Mouse (Mus musculus) cerebellum, adult 2 months (tissue): ENCODE results near the gene Gucy2g. TPM values are rescaled to one million over a fixed set of nuclear protein-coding genes. Genes with fewer than 3 reads are reported as not detected.
A peak's percentile ranks its signal among the peaks of the same experiment; 100 is the strongest.

Experiments used
- DNase-seq, 2 experiments: peaks; one replicate each; pipeline ENCODE4 v3.0.0; 2021
- H3K27ac ChIP-seq: fragments of 200-500 bp; 2 replicates; pipeline ENCODE4 v1.5.1; 2012; ENCODE audit warnings: low read length, control low read depth, inconsistent platforms; ENCODE audit not compliant: insufficient read depth
- H3K27me3 ChIP-seq: fragments of 200-500 bp; 2 replicates; pipeline ENCODE4 v1.6.1; 2012; ENCODE audit warnings: inconsistent platforms, mild to moderate bottlenecking, low read length, moderate library complexity; ENCODE audit not compliant: control insufficient read depth, insufficient read depth
- H3K4me1 ChIP-seq: fragments of 200-500 bp; 2 replicates; pipeline ENCODE4 v1.6.1; 2011; ENCODE audit warnings: low read length; ENCODE audit not compliant: control insufficient read depth, insufficient read depth
- H3K4me3 ChIP-seq: fragments of 200-500 bp; replicated peaks from 2 replicates; pipeline ENCODE3; 2011; ENCODE audit warnings: mild to moderate bottlenecking, low read depth, low read length, control low read depth; ENCODE audit not compliant: insufficient read depth
- CTCF ChIP-seq: fragments of 200-500 bp; IDR thresholded peaks from 2 replicates; pipeline ENCODE4 v1.5.1; 2011; ENCODE audit warnings: low read depth, mild to moderate bottlenecking, control low read depth, low read length, moderate library complexity, borderline replicate concordance; ENCODE audit not compliant: insufficient read depth
- POLR2A ChIP-seq: fragments of 200-500 bp; IDR thresholded peaks from 2 replicates; pipeline ENCODE4 v1.6.1; 2011; ENCODE audit warnings: low read length, control low read depth, borderline replicate concordance; ENCODE audit not compliant: insufficient read depth
- WGBS: fragments of 180-500 bp; shearing (Covaris S2); methylation state at CpG from one replicate; pipeline ENCODE4 v1.1.7; 2018; 5-methylcytosine and 5-hydroxymethylcytosine counted together
- polyA plus RNA-seq: library from polyadenylated mRNA; depleted of rRNA; stranded (reverse); fragments of >200 nt; gene quantifications from 2 replicates; pipeline ENCODE4 v1.2.3, GENCODE M21; 2012

The Gucy2g gene
- polyA plus RNA-seq, 1 experiment = 0.10 TPM

DNA sequence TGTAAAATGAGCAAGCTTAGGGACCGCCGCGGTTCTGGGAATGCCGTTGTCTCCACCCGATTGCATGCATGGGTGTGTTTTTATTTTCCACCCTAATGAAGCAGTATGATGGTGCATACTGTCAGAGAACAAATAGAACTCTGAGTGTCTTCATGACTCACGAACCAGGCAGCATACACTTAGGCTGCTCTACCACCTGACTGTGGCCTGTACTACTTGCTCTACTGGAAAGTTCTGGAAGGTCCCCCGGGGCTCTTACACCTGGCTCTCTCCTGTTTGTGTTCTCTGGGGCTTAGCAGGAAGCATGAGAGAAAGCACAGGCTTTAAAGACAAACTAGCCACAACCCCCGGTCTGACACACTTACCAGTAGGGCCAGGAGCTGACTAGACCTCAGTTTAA lies 21.7 kb downstream of the Gucy2g start:
- H3K27me3 ChIP-seq = no peaks in the 10 kb centered on the region
- H3K27ac ChIP-seq = no peak overlapping the region
- WGBS = 84% methylated on average over 8 of the region's 8 CpGs
- TF ChIP-seq POLR2A (no peak), CTCF (no peak)
- H3K4me1 ChIP-seq = no peaks in the 10 kb centered on the region
- no peak overlapping the region for H3K4me3 ChIP-seq
- DNase-seq = no peak

DNA sequence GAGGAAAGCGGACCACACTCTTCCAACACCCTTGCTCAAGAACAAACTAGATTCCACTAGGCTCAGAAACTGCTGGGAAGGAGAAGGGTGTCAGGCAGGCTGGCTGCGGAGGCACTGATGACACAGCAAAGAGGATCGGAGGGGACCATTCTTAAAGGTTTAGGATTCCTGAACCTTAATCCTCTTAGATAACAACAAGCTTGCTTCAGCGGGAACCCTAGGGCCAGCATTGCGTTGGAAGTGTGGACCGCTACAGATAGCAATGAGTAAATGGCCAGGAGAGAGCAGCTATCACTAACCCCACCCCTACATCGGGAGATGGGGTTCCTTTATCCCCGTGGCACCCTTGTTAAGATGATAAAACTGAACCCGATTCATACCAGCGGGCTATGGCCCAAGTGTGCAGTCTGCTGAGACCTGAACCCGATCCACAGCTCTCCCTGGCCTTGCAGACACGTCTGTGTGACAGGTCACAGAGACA lies 22.3 kb downstream of the Gucy2g start:
- TF ChIP-seq POLR2A (no peak), CTCF (no peak)
- H3K4me1 ChIP-seq = no peaks in the 10 kb centered on the region
- H3K4me3 ChIP-seq = peak overlapping the region; percentile 82
- 27% methylated on average over 12 of the region's 12 CpGs for WGBS
- H3K27ac ChIP-seq = no peak overlapping the region
- no peaks in the 10 kb centered on the region for H3K27me3 ChIP-seq
- no peak for DNase-seq

DNA sequence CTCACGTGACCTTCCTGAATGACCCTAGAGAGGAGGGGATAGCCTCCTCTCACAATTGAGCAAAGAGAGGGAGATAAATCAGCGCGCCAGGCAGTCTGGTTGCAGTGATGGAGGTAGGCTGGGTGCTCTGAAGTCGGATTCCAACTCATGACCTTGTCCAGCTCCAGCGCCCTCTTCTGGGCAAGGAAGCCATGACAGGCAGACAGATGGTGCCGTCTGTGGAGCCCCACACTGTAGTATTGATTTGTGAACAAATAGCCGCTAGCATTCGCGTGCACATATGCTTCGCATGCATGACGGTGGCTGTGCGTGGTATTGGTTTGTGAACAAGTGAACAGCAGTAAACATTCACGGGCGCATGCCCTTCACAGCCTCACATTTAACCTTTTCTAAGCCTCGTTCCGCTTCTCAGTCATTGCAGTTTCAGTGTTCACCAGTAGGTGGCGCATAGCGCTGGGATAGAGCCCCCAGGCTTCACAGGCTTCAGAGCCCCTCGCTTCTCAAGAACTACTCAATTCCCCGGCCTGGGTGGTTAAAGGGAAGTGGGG lies 22.8 kb downstream of the Gucy2g start:
- DNase-seq = peak; percentile 60 to 79
- Histone ChIP-seq H3K4me1 (no peaks in the 10 kb centered on the region), H3K27ac (no peak overlapping the region), H3K27me3 (no peaks in the 10 kb centered on the region), H3K4me3 (peak overlapping the region; percentile 82)
- WGBS = 6% methylated on average over 20 of the region's 20 CpGs
- peak; percentile 68 for TF ChIP-seq CTCF
- no peak for TF ChIP-seq POLR2A

DNA sequence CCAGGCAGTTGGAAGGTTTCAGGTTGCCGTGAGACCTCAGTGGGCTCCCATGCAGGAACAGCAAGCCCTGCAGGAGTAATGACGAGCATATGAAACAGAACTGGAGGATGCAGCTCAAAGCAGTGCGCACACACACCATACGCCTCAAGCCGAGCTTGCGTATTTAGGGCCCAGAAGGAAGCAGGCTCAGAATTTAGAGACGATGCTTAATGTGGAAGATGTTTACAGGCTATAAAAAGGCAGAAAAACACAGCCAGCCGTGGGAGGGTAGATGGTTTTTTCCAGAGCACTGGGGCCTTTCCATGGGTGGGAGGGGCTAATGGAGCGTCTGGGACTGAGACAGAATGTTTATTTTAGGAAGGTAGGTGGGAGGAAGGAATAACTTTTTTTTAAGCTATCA lies 23.7 kb downstream of the Gucy2g start:
- no peak for TF ChIP-seq CTCF
- TF ChIP-seq POLR2A = no peak
- DNase-seq = no peak
- WGBS = 87% methylated on average over 9 of the region's 9 CpGs
- Histone ChIP-seq H3K4me3 (no peak overlapping the region), H3K27me3 (no peaks in the 10 kb centered on the region), H3K4me1 (no peaks in the 10 kb centered on the region), H3K27ac (no peak overlapping the region)

DNA sequence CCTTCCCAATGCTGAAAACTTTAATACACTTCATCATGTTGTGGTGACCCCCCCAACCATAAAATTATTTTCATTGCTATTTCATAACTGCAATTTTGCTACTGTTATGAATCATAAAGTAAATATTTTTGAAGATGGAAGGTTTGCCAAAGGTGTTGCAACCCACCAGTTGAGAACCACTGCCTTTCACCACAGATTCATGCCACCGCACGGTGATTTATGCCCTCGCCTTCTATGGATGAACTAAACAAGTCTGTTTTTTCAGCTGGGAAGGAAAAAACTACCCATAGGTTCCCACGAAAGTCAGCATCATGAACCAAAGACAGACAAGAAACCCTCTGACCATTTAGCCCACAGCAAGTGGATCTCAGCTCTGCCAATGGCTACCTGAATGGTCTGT lies 24.2 kb downstream of the Gucy2g start:
- H3K4me1 ChIP-seq = no peaks in the 10 kb centered on the region
- TF ChIP-seq POLR2A = no peak
- TF ChIP-seq CTCF = no peak
- 89% methylated on average over 4 of the region's 4 CpGs for WGBS
- no peak overlapping the region for H3K27ac ChIP-seq
- H3K27me3 ChIP-seq = no peaks in the 10 kb centered on the region
- DNase-seq = no peak
- H3K4me3 ChIP-seq = no peak overlapping the region

DNA sequence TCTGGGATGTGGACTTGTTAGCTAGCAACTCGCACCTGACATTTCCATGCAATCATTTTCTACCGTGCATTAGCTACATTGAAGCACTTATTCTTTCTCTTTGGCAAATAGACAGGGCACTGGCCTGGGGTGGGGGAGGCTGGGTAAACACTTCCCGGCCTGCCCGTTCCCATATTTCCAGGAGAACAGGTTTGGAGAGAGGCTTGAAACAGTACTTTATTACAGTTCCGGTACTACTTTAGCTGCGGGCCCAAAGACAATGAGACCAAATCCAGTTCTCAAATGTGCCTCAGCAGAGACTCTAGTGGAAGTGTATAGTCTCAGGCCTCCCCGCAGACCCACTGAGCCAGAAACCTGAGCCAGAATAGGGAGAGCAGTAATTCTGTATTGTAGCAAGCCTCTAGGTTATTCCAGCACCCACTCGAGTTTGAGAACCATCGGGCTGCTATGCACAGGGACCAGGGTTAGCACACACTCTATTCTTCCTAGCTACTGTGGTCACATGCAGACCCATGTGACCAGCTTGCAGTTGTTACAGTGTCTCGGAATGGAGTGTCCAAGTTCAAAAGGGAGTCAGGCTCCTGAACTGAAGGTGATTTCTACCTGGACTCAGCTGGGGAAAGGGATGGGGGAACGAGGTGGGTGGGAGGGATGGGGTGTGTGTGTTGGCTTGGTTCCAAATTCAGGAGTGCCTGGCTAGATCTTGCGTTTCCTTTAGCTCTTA lies 27.3 kb downstream of the Gucy2g start:
- H3K27ac ChIP-seq = no peak overlapping the region
- TF ChIP-seq POLR2A (no peak), CTCF (no peak)
- no peak for DNase-seq
- no peaks in the 10 kb centered on the region for H3K4me1 ChIP-seq
- no peaks in the 10 kb centered on the region for H3K27me3 ChIP-seq
- 81% methylated on average over 12 of the region's 12 CpGs for WGBS
- no peak overlapping the region for H3K4me3 ChIP-seq

DNA sequence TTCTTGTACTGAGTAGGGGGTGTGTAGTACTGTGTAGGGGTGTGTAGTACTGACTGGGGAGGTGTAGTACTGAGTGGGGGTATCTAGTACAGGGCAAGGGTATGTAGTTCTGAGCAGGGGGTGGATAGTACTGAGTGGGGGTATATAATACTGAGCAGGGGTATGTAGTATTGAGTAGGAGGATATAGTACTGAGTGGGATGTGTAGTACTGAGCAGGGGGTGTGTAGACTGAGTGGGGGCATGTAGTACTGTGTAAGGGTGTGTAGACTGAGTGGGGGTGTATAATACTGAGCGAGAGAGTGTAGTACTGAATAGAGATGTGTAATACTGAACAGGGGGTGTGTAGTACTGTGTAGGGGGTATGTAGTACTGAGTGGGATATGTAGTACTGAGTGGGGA lies 29.3 kb downstream of the Gucy2g start:
- H3K4me3 ChIP-seq = no peak overlapping the region
- H3K27ac ChIP-seq = no peak overlapping the region
- DNase-seq = no peak
- 88% methylated on average over 1 of the region's 1 CpGs for WGBS
- TF ChIP-seq CTCF (no peak), POLR2A (no peak)
- no peaks in the 10 kb centered on the region for H3K4me1 ChIP-seq
- no peaks in the 10 kb centered on the region for H3K27me3 ChIP-seq

DNA sequence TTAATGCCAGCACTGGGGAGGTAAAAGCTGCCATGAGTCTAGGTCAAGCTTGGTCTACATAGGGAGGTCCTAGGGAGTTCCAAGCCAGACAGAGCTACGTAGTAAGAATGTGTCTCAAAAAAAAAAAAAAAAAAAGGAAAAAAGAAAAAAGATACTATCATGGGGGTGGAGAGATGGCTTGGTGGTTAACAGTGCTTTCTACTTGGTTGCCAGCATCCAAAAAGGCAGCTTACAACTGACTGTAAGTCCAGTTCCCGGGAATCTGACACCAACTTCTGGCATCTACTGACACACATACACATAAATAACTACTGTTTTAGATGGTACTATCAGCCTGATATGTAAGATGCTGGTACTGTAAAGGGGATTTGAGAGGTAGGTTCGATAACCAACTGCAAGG lies 32.0 kb downstream of the Gucy2g start:
- Histone ChIP-seq H3K27me3 (no peaks in the 10 kb centered on the region), H3K4me3 (no peak overlapping the region), H3K4me1 (no peaks in the 10 kb centered on the region), H3K27ac (no peak overlapping the region)
- WGBS = 86% methylated on average over 3 of the region's 3 CpGs
- TF ChIP-seq CTCF = no peak
- TF ChIP-seq POLR2A = no peak
- no peak for DNase-seq
